Mouse (Mus musculus) neural tube, embryonic 10.5 days (tissue): ENCODE data around the gene Gabrd.

Experiments
- DNase-seq: peaks from one replicate; pipeline ENCODE4 v3.0.0-alpha.2; 2017; ENCODE audit warnings: low spot score; ENCODE audit errors: extremely low spot score

Gene Gabrd

DNA sequence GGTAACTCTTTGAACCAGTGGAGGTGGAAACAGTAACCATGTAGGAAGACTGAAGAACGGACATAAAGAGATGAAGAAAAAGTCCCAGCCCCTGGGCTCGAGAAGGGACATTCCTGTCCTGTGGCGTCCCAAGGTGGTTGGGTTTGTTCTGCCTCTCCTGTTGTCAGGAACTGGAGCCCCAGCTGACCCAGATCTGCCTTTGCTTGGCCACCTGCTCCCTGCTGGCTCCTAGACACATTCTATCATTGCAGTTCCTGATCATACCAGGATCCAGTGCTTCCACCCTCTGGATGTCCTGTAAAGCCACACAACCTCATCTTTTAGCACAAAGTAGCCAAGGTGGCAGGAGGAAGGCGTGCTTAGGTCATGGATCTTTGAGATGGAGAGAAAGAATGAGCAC lies 14.6 kb downstream of the Gabrd start:
- no peak for DNase-seq

DNA sequence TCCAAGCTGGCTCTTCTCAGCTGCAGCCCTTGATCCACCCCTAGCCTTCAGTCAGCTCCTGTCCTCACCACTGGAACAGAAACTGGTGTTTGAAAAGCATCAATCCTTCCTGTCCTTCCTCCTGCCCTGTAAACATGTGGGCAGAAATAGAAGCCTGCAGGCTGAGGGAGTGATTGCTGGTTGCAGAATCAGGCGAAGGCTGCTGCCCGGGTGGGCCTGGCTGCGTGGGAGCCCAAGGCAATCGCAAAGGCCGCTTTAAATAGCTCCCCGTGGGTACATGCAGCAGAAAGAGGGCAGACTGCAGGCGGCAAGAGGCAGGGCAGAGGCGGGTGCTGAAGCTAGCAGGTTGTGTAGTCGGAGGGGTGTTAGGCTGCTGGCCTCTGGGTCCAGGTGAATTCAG lies 15.2 kb downstream of the Gabrd start:
- DNase-seq: no peak

DNA sequence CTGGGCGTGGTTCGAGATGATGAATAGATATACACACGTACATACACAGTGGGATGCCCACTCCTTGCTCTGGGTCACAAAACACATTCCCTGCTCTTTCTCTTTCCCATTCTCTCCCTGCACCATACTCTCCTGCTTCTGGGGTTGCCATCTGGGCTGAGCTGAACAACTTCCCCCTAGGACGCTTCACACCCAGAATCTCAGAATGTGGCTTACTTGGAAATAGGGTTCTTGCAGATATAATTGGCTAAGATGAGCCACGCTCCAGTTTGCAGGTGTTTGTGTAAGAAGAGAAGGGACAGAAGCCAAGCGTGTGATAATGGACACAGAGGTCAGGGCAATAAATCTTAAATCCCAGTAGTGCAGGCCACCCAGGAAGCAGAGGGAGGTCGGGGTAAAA lies 15.9 kb downstream of the Gabrd start:
- DNase-seq: no peak

DNA sequence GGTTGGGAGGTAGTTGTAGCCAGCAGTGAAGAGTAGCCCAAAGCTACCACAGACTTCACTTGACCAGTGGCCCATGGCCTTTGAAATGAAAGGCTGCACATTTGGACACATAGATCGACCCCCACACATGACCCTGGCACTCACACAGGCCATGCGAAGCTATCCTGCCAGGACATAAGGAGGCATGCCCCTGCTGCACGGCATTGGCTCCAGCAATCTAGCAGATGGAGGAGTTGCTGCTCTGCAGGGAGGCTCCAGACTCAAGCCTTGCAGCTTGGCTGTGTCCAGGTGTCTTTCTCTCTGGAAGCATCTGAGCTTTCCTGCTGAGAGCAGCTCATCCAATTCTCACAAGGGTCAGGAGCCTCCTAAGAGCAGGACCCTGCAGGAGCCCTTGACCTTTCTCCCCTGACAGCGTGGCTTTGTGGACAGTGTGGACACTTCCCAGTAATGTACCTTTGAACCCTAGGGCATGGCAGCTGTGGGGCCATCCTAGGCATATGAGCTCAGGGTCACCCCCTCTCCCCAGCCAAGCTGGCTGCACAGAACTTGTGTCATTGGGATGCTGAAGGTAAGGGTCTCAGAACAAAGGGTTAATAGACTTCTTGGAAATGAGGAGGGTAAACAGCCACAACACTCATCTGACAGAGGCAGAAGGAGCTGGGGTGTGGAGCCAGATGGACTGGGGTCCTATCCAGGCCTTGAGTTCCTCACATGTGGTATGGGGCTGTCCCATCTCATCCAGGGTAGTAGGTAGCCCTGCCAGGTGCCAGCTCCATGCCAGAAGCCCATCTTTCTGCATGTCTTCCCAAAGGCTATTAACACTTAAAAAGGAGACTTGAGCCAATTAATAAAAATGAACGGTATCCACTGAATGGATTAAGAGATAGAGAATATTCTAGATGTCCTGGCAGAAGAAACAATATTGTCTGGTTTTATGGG lies 25.8 kb downstream of the Gabrd start:
- DNase-seq: no peak

DNA sequence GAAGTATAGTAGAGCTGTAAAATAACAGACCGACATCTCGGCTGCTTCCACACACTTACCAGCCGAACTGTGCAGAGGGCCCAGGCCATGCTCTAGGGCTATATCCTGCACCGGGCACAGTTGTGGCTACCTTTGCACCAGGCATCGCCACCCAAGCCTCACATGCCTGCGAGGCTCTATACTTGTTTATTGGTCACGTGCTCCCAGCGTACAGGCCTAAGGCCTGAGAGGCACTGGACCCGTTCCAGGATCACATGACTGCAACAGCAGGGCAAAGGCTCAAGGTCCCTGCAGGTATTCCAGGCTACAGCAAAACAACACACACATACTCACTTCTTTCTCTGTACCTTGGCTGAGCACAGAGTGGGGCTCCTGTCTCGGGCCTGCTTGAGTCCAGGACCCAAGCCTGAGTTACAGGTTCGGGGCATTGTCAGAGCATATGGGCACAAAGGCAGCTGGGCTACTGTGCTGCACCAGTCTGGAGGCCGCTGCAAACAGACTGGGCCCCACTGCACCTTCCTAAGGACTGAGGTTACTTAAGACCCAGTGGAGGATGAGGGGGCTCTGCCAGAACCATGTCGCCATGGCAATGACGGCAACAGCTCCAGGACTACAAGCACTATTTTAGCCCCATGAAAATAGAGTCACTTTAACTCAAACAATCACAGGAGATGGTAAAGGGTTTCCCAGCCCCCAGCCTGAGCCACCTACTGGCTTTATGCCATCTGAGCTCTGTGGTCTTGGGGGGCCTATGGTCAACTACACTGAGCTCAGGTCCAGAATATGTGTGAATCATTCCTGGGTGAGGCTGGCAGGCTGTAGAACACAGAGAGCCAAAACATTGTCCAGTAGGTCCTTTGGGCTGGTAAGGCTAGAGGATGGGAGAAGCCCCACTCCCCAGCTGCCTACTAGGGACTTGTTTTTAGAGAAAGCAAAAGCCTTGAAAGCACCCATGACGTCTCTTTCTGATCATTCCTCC lies 26.9 kb downstream of the Gabrd start:
- DNase-seq: no peak

DNA sequence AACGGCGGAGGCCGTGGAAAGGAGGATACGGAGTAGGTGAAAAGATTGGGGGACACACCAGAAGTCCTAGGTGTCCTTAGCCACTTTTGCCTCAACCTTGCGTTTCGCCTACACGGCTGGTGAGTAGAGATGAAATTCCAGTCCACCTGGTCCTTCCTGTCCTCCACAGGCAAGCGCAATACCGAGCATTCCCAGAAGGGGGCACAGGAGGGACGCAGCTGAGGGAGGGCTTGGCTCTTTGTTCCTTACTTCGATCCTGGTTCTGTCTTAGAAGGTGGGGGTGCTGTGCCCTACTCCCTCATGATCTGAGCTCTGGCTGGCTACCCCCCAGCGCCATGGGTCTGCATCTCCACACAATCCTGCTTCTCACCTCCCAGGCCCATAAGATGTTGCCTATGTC lies 29.2 kb downstream of the Gabrd start:
- DNase-seq: peak; percentile 83

DNA sequence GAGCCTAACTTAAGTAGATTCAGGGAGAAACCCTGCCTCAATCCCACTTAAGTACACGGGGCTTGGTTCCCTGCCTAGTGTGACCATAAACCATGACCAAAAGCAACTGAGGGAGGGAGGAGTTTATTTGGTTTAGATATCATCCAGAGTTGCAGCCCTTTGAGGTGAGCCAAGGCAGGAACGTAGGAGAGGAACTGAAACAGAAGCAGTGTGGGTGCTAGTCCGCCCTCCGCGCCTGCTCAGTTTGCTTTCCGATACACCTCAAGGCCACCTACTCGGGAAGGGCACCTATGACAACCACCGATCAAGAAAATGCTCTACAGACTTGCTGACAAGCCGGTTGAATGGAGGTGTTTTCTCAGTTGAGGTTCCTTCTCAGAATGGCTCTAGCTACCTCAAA lies 30.2 kb downstream of the Gabrd start:
- DNase-seq: no peak

DNA sequence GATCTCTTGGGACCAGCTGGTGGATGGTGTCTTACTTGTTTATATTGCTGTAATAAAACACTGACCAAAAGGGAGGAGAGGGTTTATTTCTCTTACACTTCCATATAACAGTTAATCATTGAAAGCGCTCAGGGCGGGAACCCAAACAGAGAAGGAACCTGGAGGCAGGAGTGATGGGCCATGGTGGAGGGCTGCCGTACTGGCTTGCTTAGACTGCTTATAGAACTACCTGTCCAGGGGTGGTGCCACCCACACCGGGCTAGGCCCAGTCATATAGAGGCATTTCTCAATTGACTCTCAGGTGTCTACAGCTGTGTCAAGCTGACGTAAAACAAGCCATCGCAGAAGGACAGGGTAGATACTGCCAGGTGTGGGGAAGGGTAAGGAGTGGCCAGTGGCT lies 31.1 kb downstream of the Gabrd start:
- no peak for DNase-seq

DNA sequence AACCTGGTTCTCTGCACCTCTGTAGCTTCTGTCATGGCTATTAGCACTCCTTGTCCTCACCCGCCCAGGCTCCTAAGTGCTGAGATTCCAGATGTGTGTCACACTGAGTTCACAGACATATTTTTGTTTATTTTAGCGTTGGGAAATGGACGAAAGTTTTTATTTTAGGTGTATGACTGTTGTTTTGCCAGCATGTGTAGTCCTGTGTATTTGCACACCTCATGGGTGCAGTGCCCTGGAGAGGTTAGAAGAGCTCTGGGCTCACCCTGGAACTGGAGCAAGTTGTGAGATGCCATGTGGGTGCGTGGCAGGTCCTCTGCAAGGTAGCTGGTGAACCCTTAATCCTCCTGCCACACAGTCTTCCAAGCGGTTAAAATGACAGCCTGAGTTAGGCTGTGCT lies 35.5 kb downstream of the Gabrd start:
- DNase-seq: no peak

DNA sequence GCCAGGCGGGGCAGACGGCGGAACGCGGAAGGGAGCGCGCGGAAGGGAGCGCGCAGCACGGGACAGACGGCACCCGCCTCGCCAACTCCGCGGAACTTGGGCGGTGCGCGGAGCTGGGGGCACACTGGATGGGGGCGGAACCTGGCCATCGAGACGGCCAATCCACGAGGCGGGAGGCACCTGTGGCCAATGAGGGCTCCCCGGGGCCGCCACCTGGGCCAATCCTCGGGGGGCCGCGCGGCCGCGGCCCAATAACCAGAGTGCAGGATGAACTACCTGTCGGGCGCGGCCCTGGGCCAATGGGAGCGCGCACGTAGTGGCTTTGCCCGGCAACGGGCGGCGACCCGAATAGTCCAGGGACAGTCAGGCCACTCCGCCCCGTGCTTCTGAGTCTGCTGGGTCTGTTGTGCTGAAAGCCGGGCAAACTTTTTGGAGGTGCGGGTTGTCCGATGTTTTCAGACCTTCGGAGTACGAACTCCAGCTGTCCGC lies 36.6 kb downstream of the Gabrd start, which contains the start of gene Prkcz:
TSS of gene Prkcz (minus strand) at position 59 of the 489 bp plus-strand sequence.
- DNase-seq: peak; percentile 77

DNA sequence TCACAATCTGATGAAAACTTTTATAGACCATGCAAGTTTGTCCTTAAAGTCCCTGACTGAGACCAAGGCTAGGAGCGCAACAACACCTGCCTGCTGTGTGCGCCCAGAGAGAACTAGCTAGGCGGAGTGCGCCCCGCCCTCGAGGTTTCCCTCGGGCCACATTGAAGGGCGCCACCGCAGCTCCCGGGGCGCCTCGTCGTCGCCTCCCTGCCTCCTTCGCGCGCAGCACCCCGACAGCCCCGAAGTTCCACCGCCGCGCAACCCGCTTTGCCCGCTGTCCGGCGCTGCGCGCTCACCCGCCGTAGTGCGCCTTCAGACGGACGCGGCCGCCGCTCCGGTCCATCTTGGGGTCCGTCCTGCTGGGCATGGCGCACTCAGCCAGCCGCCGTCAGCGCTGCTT lies 37.1 kb downstream of the Gabrd start:
- DNase-seq: no peak

DNA sequence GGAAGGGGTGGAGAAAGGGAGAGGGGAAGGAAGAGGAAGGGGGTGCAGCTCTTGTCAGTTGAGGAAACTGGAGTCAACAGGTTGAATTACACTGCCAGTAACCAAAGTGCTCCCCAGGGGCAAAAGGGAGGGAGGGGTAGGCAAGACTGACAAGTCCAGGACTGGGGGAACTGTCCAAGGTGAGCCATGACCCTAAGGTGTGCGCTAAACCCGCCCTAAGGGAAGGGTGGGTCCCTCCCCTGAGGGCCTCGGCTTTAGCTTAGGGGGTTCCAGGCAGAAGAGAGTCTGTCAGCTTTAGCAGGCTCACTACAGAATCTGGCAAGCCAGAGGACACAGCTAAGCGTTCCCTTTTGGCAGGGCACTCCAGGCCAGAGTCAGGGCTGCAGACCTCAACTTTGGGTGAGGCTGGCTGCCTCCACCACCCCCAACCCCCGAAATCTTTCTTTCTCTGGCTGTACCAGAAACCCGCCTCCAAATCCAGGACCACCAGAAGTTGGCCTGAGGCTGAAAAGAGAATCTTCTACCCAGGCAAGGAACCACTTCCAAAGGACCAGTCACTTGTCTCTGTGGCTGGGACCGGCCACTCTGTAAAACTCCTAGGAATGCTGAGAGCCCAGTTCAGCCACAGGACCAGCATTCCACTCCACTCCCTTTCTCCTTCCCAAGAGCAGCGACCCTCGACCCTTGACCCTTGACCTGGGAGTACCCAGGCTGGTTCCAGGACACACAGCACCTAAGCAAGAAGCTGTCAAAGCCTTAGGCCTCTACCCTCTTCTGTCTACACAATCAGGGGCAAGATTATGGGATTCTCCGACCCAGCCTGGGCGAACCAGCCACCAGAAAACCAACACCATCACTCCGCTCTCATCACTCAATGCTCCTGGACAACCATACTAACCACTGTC lies 38.1 kb downstream of the Gabrd start:
- no peak for DNase-seq

DNA sequence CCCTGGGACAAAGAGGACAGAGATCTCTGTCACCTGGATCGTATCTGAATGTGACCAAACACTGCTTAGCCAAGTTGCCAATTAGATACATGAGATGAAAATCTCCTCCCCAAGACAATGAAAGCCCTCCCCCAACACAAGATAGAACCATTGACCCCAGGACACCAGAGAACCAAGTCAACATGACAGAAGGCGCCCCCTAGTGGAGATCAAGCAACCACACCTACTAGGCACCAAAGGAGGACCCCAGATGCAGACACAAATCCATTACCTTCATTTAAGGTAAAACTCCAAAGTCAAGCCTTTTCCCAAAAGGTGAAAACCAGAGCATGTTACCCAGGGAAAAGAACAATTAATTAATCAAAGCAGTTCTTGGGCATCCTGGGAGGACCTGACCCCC lies 40.3 kb downstream of the Gabrd start:
- DNase-seq: no peak

DNA sequence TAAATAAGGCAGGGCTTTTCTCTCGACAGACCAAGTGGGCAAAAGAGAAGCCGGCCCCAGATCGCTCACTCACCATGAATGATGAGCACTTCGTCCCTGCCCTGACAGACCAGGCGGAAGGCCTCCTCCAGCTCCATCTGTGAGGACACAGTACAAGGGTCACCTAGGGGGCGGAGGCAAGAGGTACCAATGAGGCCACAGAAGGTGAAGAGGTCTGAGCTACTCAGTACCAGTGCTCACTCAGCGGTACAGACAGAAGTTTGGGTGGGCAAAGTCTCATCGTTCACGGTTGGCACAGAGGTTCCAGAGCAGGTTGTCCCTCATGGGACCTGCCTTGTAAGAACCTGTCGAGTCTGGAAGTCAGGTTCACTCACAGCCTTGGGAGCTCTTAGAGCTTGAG lies 41.6 kb downstream of the Gabrd start:
- DNase-seq: no peak

DNA sequence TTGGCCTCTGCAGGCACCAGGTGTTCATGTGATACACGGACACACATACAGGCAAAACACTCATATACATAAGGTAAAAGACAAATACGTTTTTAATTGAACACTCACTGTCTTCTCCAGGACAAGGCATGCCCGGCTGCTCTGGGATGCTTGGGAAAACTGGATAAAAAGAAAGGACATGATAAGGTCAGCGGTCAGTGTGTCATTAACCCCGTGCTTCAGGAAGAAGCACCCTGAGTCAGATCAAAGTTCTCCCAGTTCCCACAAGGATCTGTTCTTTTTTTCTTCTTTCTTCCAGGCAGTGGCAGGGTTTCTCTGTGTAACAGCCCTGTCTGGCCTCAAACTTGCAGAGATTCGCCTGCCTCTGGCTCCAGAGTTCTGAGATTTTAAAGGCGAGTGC lies 43.4 kb downstream of the Gabrd start:
- DNase-seq: no peak

DNA sequence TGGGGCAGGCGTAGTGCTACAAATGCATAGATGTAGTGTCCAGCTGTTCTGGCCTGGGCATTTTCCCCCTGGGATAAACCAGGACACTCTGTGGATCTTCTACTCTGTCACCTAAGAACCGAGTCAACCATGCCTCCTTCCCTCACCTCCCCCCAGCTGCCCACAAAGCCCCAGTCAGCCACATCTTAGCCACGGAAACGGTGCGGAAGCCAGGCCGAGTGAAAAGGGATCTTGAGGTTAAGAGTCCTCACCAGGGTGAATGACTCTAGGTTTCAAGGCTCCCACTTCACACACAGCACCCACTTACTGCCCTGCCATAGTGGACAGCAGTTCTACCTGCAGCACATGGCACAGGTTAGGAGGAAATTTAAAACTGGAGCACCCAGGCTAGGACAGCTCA lies 43.9 kb downstream of the Gabrd start:
- no peak for DNase-seq

DNA sequence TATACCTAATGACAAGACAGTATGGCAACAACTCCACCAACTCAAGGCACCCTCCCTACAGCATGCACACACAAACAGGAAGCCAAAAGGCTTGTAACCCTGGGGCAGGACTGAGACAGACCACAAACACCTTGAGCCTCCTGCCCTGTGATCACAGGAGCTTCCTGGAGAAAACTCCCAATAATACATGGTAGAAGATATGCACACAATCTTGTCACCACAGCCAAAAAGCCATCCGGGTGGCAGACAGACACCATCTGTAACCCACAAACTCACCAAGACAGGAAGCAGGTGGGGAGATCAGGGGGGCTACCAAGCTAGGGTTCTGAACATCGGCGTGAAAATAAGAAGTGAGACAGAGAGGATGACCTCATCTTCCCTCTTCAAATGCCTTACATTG lies 45.3 kb downstream of the Gabrd start:
- no peak for DNase-seq

DNA sequence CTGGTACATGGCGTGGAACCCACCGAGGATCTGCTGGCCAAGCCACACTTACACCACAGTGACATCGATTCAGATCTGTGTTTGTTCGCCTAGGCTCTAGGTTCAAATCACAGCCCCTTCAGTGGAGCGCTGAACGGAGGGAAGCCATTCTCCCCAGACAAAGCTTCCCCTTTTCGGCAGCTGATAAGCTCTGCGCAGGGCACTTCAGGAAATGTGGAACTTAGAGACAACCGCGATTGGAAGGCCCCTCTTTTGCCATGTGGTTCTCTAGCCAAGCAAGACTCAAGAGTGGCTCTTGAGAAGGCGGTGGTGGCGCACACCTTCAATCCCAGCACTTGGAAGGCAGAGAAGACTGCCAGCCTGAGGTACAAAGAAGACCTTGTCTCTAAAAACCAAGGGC lies 51.6 kb downstream of the Gabrd start:
- DNase-seq: no peak

DNA sequence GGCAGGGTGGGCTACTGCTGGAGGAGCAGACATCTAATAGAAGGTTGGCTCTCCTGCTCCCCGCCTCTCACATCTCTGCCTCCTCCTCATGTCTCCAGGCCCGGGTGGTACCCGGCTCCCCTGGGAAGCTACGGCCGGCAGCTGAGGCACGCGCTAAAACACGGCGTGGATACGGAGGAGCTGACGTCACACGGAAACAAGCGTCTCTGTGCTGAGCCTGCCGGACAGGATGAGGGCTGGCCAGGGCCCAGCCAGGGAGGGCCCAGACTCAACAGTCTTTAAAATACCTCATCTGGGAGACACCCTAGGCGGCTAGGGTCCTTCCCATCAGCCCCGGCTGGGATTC lies 52.3 kb downstream of the Gabrd start:
- DNase-seq: no peak

DNA sequence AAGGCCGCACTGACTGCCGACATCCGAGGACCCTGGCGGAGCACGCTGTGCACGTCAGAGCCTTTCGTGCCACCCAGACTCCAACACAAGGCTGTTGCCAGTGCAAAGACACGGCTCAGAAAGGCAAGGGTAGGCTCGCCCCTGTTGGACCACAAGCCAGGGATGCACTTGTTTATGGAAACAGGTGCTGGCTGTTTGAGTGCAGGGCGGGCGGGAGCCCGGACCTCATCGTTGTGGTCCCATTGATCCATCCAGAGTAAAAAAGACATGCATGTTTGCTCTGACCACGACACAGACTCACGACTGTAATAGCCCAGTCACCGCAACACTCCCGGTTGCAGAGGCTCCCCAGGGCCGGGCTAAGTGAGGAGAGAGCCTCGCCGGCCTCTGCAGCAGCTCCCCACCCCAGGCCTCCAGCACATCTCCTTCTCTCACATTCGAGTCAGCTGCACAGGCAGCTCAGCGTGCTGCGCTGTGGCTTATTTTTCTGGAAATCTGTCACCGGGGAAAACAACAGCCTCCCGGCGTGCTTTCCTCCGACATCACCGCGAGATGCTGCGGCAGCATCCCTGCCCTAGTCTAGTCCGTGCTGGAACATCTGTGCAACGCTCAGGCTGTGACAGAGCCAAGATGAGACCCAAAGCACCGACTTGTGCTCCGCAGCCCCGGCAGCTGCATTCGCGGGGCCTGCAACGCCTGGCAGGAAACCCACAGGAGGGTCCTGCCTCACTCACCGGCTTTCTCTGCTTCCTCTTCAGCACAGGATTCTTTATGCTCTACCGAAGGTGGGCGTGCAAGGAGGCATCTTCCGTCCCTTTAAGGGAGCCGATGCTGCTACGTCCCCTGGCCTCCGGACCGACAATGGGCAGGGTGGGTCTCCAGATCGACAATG lies 53.0 kb downstream of the Gabrd start:
- DNase-seq: peak; percentile 68
